Mouse (Mus musculus): ENCODE measurements around the gene Zfp952. TPM values are rescaled to one million over a fixed set of nuclear protein-coding genes. Genes with fewer than 3 reads are reported as not detected.

Zfp952 gene
- polyA plus RNA-seq, 1 experiment from 2014 or later: 13.5 TPM

DNA sequence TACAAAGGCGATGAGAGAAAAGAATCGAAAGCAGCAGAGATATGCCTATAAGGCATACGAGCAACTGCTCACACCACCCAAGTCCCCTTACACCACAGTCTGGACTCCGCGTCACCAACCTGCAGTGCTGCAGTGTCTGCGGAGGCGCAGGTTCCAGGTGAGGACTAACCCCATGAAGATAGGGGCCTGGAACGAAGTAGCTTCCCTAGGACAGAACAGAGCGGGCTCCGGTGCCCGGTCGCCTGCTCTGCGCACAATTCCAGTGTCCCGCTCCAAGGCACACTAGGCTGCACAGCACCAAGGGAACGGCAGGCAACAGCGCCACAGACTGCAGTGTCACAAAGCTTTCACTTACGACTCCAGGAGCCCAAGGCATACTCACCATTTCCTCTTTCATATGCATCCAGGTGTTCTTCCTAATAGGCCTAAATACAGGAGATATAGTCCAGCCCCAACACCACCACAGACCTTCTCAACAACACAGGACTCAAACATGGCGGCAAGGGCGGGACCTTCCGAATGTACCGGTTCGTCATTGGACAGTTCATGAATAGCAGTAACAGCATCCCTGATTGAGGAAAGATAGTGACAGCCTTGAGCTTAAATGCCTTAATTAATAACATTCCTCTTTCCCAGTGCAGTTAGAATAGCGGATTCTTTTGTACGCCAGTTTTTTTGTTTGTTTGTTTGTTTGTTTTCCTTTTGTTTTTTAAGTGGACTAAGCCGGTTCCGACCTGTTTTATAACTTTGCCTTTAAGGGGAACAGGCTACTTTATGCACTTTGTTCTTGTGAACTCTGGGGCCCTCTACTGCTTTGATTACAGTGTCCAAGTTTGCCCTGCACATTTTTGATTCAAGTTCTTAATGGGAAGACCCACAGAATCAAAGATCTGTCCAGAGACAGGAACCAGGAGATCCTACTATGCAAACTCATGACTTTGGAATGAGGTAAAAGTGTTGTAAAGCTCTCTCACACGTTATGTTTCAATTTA lies 40.3 kb downstream of the Zfp952 start, which contains the start of gene Zfp763:
Gene Zfp763, minus strand, starts transcription at position 503 of the 992 bp plus-strand sequence.
- ATAC-seq (ENCODE audit: low FRiP score, low TSS enrichment): peak; percentile 98
- Histone ChIP-seq H3K9ac (ENCODE audit: low read depth, low read length) (peak within 1 kb of the TSS; percentile 82), H3K4me1 (ENCODE audit: control insufficient read depth, insufficient read depth, low read length) (no peaks in the 10 kb centered on the region), H3K9me3 (ENCODE audit: control insufficient read depth, low read length) (0 out of 2 replicates have a peak, but pooled peaks cover 2% of the 10 kb centered on the region), H3K27ac (ENCODE audit: low read depth, low read length) (peak within 1 kb of the TSS; percentile 39), H3K36me3 (ENCODE audit: control insufficient read depth, insufficient read depth, low read length) (no peaks in the 10 kb centered on the region), H3K4me3 (ENCODE audit: low read length) (peak within 1 kb of the TSS; percentile 57), H3K4me2 (replicated peaks; ENCODE audit: low read depth, low read length) (peak within 1 kb of the TSS; percentile 51), H3K27me3 (ENCODE audit: control insufficient read depth, insufficient read depth, low read length) (no peaks in the 10 kb centered on the region)
- WGBS: 4% methylated on average over 27 of the region's 27 CpGs

Other genes with a start within 250 kb of the Zfp952 start
- 44.8 and 71.6 TPM in 2 replicates for gene Zfp871, start 204.8 kb upstream of the Zfp952 start, polyA plus RNA-seq (2014; fragmentation: Nextera tagmentation; extraction: Ambion mirVana)
- gene Zfp811, start 183.2 kb upstream of the Zfp952 start, polyA plus RNA-seq (2014; fragmentation: Nextera tagmentation; extraction: Ambion mirVana): 2.2 and 2.7 TPM in 2 replicates
- gene Zfp799, start 162.9 kb upstream of the Zfp952 start, polyA plus RNA-seq (2014; fragmentation: Nextera tagmentation; extraction: Ambion mirVana): 19.1 and 24.8 TPM in 2 replicates
- gene Zfp870, start 101.5 kb upstream of the Zfp952 start, polyA plus RNA-seq (2014; fragmentation: Nextera tagmentation; extraction: Ambion mirVana): 5.8 and 8.9 TPM in 2 replicates
- 0.09 TPM in 1 of 2 replicates, not detected in the other for gene Cyp4f14, start 75.8 kb upstream of the Zfp952 start, polyA plus RNA-seq (2014; fragmentation: Nextera tagmentation; extraction: Ambion mirVana)
- 8.4 and 10.3 TPM in 2 replicates for gene Cyp4f13, start 45.7 kb upstream of the Zfp952 start, polyA plus RNA-seq (2014; fragmentation: Nextera tagmentation; extraction: Ambion mirVana)
- gene Zfp472, start 27.3 kb upstream of the Zfp952 start, polyA plus RNA-seq (2014; fragmentation: Nextera tagmentation; extraction: Ambion mirVana): 11.0 and 15.4 TPM in 2 replicates
- gene Zfp763, start 40.3 kb downstream of the Zfp952 start, polyA plus RNA-seq (2014; fragmentation: Nextera tagmentation; extraction: Ambion mirVana): 11.9 and 18.5 TPM in 2 replicates
- not detected in 2 replicates for gene 4921501E09Rik, start 74.9 kb downstream of the Zfp952 start, polyA plus RNA-seq (2014; fragmentation: Nextera tagmentation; extraction: Ambion mirVana)
- 6.4 TPM in 2 replicates for gene Zfp563, start 96.2 kb downstream of the Zfp952 start, polyA plus RNA-seq (2014; fragmentation: Nextera tagmentation; extraction: Ambion mirVana)
- gene Morc2b, start 146.6 kb downstream of the Zfp952 start, polyA plus RNA-seq (2014; fragmentation: Nextera tagmentation; extraction: Ambion mirVana): not detected in 2 replicates
- gene Olfr55, start 175.3 kb downstream of the Zfp952 start, polyA plus RNA-seq (2014; fragmentation: Nextera tagmentation; extraction: Ambion mirVana): not detected in 2 replicates
- gene Olfr239, start 198.2 kb downstream of the Zfp952 start, polyA plus RNA-seq (2014; fragmentation: Nextera tagmentation; extraction: Ambion mirVana): not detected in 2 replicates
- not detected in 2 replicates for gene Olfr1564, start 228.6 kb downstream of the Zfp952 start, polyA plus RNA-seq (2014; fragmentation: Nextera tagmentation; extraction: Ambion mirVana)